Mouse (Mus musculus): ENCODE results near the gene Ankrd55.

Ankrd55 gene

GRCm38 (mm10) chr13:112278251-112278650 is 10.0 kb upstream of the Ankrd55 start:
- no peak for TF ChIP-seq POU5F1 (IDR thresholded peaks at IDR 0.05; ENCODE audit: borderline replicate concordance, low read length)
- no peak for TF ChIP-seq CTCF (conservative IDR thresholded peaks at IDR 0.05; ENCODE audit: low read length)
- no peak for TF ChIP-seq NANOG (IDR thresholded peaks at IDR 0.05; ENCODE audit: borderline replicate concordance, low read length)
- Histone ChIP-seq H3K36me3 (ENCODE audit: insufficient read depth, low read length) (no peaks in the 10 kb centered on the region), H3K27me3 (ENCODE audit: insufficient read depth, low read length) (no peaks in the 10 kb centered on the region), H3K4me1 (replicated peaks; ENCODE audit: low read depth, low read length) (no peaks in the 10 kb centered on the region; the same call in 1 of the 2 replicates), H3K9me3 (ENCODE audit: low read length) (no peaks in the 10 kb centered on the region), H3K4me3 (replicated peaks; ENCODE audit: low read length) (no peak overlapping the region)

GRCm38 (mm10) chr13:112287135-112287534 is 1.1 kb upstream of the Ankrd55 start:
- peaks cover 28% of the 10 kb centered on the region for H3K9me3 ChIP-seq (ENCODE audit: low read length)
- H3K27me3 ChIP-seq (ENCODE audit: insufficient read depth, low read length), result peaks cover 25% of the 10 kb centered on the region
- TF ChIP-seq POU5F1 (IDR thresholded peaks at IDR 0.05; ENCODE audit: borderline replicate concordance, low read length) (no peak), NANOG (IDR thresholded peaks at IDR 0.05; ENCODE audit: borderline replicate concordance, low read length) (no peak), CTCF (conservative IDR thresholded peaks at IDR 0.05; ENCODE audit: low read length) (no peak)
- H3K4me1 ChIP-seq (replicated peaks; ENCODE audit: low read depth, low read length), result peaks cover 14% of the 10 kb centered on the region
- no peaks in the 10 kb centered on the region for H3K36me3 ChIP-seq (ENCODE audit: insufficient read depth, low read length)
- H3K4me3 ChIP-seq (replicated peaks; ENCODE audit: low read length), result no peak overlapping the region

- H3K4me3 ChIP-seq (replicated peaks; ENCODE audit: low read length), result no peak overlapping the region
- TF ChIP-seq CTCF (conservative IDR thresholded peaks at IDR 0.05; ENCODE audit: low read length) (no peak), NANOG (IDR thresholded peaks at IDR 0.05; ENCODE audit: borderline replicate concordance, low read length) (no peak), POU5F1 (IDR thresholded peaks at IDR 0.05; ENCODE audit: borderline replicate concordance, low read length) (no peak)
- peaks cover 31% of the 10 kb centered on the region for H3K27me3 ChIP-seq (ENCODE audit: insufficient read depth, low read length)
- peaks cover 14% of the 10 kb centered on the region for H3K4me1 ChIP-seq (replicated peaks; ENCODE audit: low read depth, low read length)
- H3K9me3 ChIP-seq (ENCODE audit: low read length), result peaks cover 33% of the 10 kb centered on the region
- H3K36me3 ChIP-seq (ENCODE audit: insufficient read depth, low read length), result no peaks in the 10 kb centered on the region
Observed at GRCm38 (mm10) chr13:112287571-112288224, 553 bp upstream of the Ankrd55 start.

- Histone ChIP-seq H3K4me3 (replicated peaks; ENCODE audit: low read length) (no peak overlapping the region), H3K36me3 (ENCODE audit: insufficient read depth, low read length) (no peaks in the 10 kb centered on the region), H3K9me3 (ENCODE audit: low read length) (peaks cover 31% of the 10 kb centered on the region), H3K4me1 (replicated peaks; ENCODE audit: low read depth, low read length) (peaks cover 14% of the 10 kb centered on the region), H3K27me3 (ENCODE audit: insufficient read depth, low read length) (peaks cover 33% of the 10 kb centered on the region)
- no peak for TF ChIP-seq NANOG (IDR thresholded peaks at IDR 0.05; ENCODE audit: borderline replicate concordance, low read length)
- TF ChIP-seq POU5F1 (IDR thresholded peaks at IDR 0.05; ENCODE audit: borderline replicate concordance, low read length), result no peak
- TF ChIP-seq CTCF (conservative IDR thresholded peaks at IDR 0.05; ENCODE audit: low read length), result no peak
Observed at GRCm38 (mm10) chr13:112289338-112289737, 1.1 kb downstream of the Ankrd55 start.

GRCm38 (mm10) chr13:112289981-112290380 is 1.7 kb downstream of the Ankrd55 start:
- Histone ChIP-seq H3K9me3 (ENCODE audit: low read length) (peaks cover 25% of the 10 kb centered on the region), H3K4me1 (replicated peaks; ENCODE audit: low read depth, low read length) (peaks cover 14% of the 10 kb centered on the region), H3K4me3 (replicated peaks; ENCODE audit: low read length) (no peak overlapping the region), H3K36me3 (ENCODE audit: insufficient read depth, low read length) (no peaks in the 10 kb centered on the region), H3K27me3 (ENCODE audit: insufficient read depth, low read length) (peaks cover 33% of the 10 kb centered on the region)
- no peak for TF ChIP-seq POU5F1 (IDR thresholded peaks at IDR 0.05; ENCODE audit: borderline replicate concordance, low read length)
- no peak for TF ChIP-seq NANOG (IDR thresholded peaks at IDR 0.05; ENCODE audit: borderline replicate concordance, low read length)
- no peak for TF ChIP-seq CTCF (conservative IDR thresholded peaks at IDR 0.05; ENCODE audit: low read length)

GRCm38 (mm10) chr13:112292489-112292888 is 4.2 kb downstream of the Ankrd55 start:
- Histone ChIP-seq H3K36me3 (ENCODE audit: insufficient read depth, low read length) (no peaks in the 10 kb centered on the region), H3K4me3 (replicated peaks; ENCODE audit: low read length) (no peak overlapping the region), H3K9me3 (ENCODE audit: low read length) (peaks cover 10% of the 10 kb centered on the region), H3K4me1 (replicated peaks; ENCODE audit: low read depth, low read length) (peaks cover 20% of the 10 kb centered on the region), H3K27me3 (ENCODE audit: insufficient read depth, low read length) (peaks cover 33% of the 10 kb centered on the region)
- TF ChIP-seq POU5F1 (IDR thresholded peaks at IDR 0.05; ENCODE audit: borderline replicate concordance, low read length), result no peak
- TF ChIP-seq NANOG (IDR thresholded peaks at IDR 0.05; ENCODE audit: borderline replicate concordance, low read length), result no peak
- TF ChIP-seq CTCF (conservative IDR thresholded peaks at IDR 0.05; ENCODE audit: low read length), result no peak

- H3K27me3 ChIP-seq (ENCODE audit: insufficient read depth, low read length), result peaks cover 33% of the 10 kb centered on the region
- peaks cover 14% of the 10 kb centered on the region for H3K4me1 ChIP-seq (replicated peaks; ENCODE audit: low read depth, low read length)
- H3K9me3 ChIP-seq (ENCODE audit: low read length), result peaks cover 10% of the 10 kb centered on the region
- H3K36me3 ChIP-seq (ENCODE audit: insufficient read depth, low read length), result no peaks in the 10 kb centered on the region
- no peak for TF ChIP-seq CTCF (conservative IDR thresholded peaks at IDR 0.05; ENCODE audit: low read length)
- no peak for TF ChIP-seq NANOG (IDR thresholded peaks at IDR 0.05; ENCODE audit: borderline replicate concordance, low read length)
- no peak for TF ChIP-seq POU5F1 (IDR thresholded peaks at IDR 0.05; ENCODE audit: borderline replicate concordance, low read length)
- no peak overlapping the region for H3K4me3 ChIP-seq (replicated peaks; ENCODE audit: low read length)
Observed at GRCm38 (mm10) chr13:112293092-112293491, 4.8 kb downstream of the Ankrd55 start.

GRCm38 (mm10) chr13:112294446-112294845 is 6.2 kb downstream of the Ankrd55 start:
- H3K27me3 ChIP-seq (ENCODE audit: insufficient read depth, low read length), result peaks cover 25% of the 10 kb centered on the region
- H3K4me3 ChIP-seq (replicated peaks; ENCODE audit: low read length), result no peak overlapping the region
- no peak for TF ChIP-seq POU5F1 (IDR thresholded peaks at IDR 0.05; ENCODE audit: borderline replicate concordance, low read length)
- no peak for TF ChIP-seq CTCF (conservative IDR thresholded peaks at IDR 0.05; ENCODE audit: low read length)
- no peak for TF ChIP-seq NANOG (IDR thresholded peaks at IDR 0.05; ENCODE audit: borderline replicate concordance, low read length)

More at GRCm38 (mm10) chr13:112294446-112294845, 6.2 kb downstream of the Ankrd55 start:
- Histone ChIP-seq H3K36me3 (ENCODE audit: insufficient read depth, low read length) (no peaks in the 10 kb centered on the region), H3K9me3 (ENCODE audit: low read length) (peaks cover 10% of the 10 kb centered on the region), H3K4me1 (replicated peaks; ENCODE audit: low read depth, low read length) (peaks cover 6% of the 10 kb centered on the region; the same call in 1 of the 2 replicates)

All from E14TG2a.4 (cell line).